ENCODE assay signal across 20 mouse cellular contexts in the genomic region with DNA sequence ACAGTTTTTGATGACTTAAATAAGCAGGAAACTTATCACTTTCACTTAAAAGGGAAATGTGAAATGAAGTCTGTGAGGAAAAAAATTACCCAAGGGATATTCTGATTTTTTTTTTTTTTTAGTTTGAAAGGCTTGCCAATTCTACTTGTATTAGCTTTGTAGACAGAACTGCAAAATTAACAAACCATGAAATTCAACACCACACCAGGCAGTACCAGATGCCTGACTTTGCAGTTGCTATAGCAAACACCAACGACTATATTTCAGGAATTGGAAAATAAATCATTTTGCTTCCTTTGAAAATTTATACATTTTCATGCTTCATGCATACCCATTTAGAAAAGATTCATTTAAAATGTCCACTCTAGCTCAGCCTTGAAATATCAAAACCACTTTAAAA.
DNase-seq lines count a peak whose midpoint lies in the region; ATAC-seq lines count a peak whose summit lies in the region.
"Had no signal": no experiment of that assay in that cellular context is flagged by ENCODE, and none has a peak within 500 bp of the region (broad histone marks: within the 10 kb centered on the region; RNA-seq: fewer than 3 reads in every experiment).

No protein-coding gene starts in this region.

- peak; percentile 34 for DNase-seq in forebrain, embryonic 14.5 days (ENCODE audit: low spot score)
- DNase-seq in forebrain, embryonic 11.5 days (ENCODE audit: low spot score): no peak
- peak; percentile 9 to 10 for DNase-seq in left cerebral cortex, postnatal 14 days (ENCODE audit: low spot score in 2 of 2)
- no peak for DNase-seq in left cerebral cortex, adult 18-20 months (ENCODE audit: low spot score in 2 of 2)
- peak; percentile 20 to 43 for DNase-seq in right cerebral cortex, postnatal 10 days (ENCODE audit: low spot score in 2 of 2)
- no peak for DNase-seq in right cerebral cortex, postnatal 4 days
- DNase-seq in thymus, postnatal 4 days: no peak
- DNase-seq in kidney, adult 9 months: no peak
- DNase-seq: adrenal gland, postnatal 10 days; cerebellum, adult 9-10 months; gastrocnemius, postnatal 25 days; heart, adult 2 months; heart, postnatal 14 days; kidney, postnatal 36 days; lung, postnatal 4 days; thymus, adult 2 months had no signal

- H3K4me2 ChIP-seq in forebrain, embryonic 14.5 days (ENCODE audit: low read length): no peak overlapping the region
- H3K4me2 ChIP-seq in forebrain, embryonic 11.5 days (ENCODE audit: low read depth, low read length, severe bottlenecking): no peak overlapping the region
- H3K4me2 ChIP-seq: heart, embryonic 13.5 days had no signal

- H3K4me1 ChIP-seq in forebrain, embryonic 14.5 days (ENCODE audit: control insufficient read depth, insufficient read depth, low read length): no peaks in the 10 kb centered on the region
- H3K4me1 ChIP-seq in forebrain, embryonic 11.5 days (replicated peaks; ENCODE audit: control insufficient read depth, insufficient read depth, low read length): no peaks in the 10 kb centered on the region
- H3K4me1 ChIP-seq: heart, embryonic 13.5 days had no signal

- no peaks in the 10 kb centered on the region for H3K9me3 ChIP-seq in forebrain, embryonic 14.5 days (replicated peaks; ENCODE audit: control insufficient read depth, low read length)
- H3K9me3 ChIP-seq in forebrain, embryonic 11.5 days (ENCODE audit: control insufficient read depth, low read length): no peaks in the 10 kb centered on the region
- H3K9me3 ChIP-seq: heart, embryonic 13.5 days had no signal

- no peaks in the 10 kb centered on the region for H3K27me3 ChIP-seq in forebrain, embryonic 14.5 days (replicated peaks; ENCODE audit: control insufficient read depth, insufficient read depth, low read length)
- H3K27me3 ChIP-seq in forebrain, embryonic 11.5 days (ENCODE audit: control insufficient read depth, insufficient read depth, low read length): no peaks in the 10 kb centered on the region
- H3K27me3 ChIP-seq: heart, embryonic 13.5 days had no signal

- no peaks in the 10 kb centered on the region for H3K36me3 ChIP-seq in forebrain, embryonic 14.5 days (ENCODE audit: control insufficient read depth, insufficient read depth, low read length)
- H3K36me3 ChIP-seq in forebrain, embryonic 11.5 days (ENCODE audit: control insufficient read depth, insufficient read depth, low read length): no peaks in the 10 kb centered on the region
- H3K36me3 ChIP-seq: heart, embryonic 13.5 days had no signal

- no peak overlapping the region for H3K27ac ChIP-seq in forebrain, embryonic 14.5 days (ENCODE audit: low read depth, low read length)
- no peak overlapping the region for H3K27ac ChIP-seq in forebrain, embryonic 11.5 days (ENCODE audit: low read depth, low read length)
- H3K27ac ChIP-seq: heart, adult 2 months; heart, embryonic 13.5 days; hindbrain, postnatal 0 days; left cerebral cortex, adult 2 months had no signal

- H3K9ac ChIP-seq in forebrain, embryonic 14.5 days (ENCODE audit: low read length): no peak overlapping the region
- no peak overlapping the region for H3K9ac ChIP-seq in forebrain, embryonic 11.5 days (ENCODE audit: low read length)
- H3K9ac ChIP-seq: heart, embryonic 13.5 days had no signal

- H3K4me3 ChIP-seq in forebrain, embryonic 14.5 days (ENCODE audit: low read depth, low read length): no peak overlapping the region
- H3K4me3 ChIP-seq in forebrain, embryonic 11.5 days (ENCODE audit: low read depth, low read length): no peak overlapping the region
- H3K4me3 ChIP-seq: heart, adult 2 months; heart, embryonic 13.5 days; left cerebral cortex, adult 2 months had no signal

- intact Hi-C loops in left cerebral cortex, postnatal 14 days (cut with DNase I): no loop called here

- WGBS in forebrain, embryonic 14.5 days: 69% methylated on average over 1 of the region's 1 CpGs
- WGBS in forebrain, embryonic 11.5 days: 67% methylated on average over 1 of the region's 1 CpGs

- no peak for ATAC-seq in forebrain, embryonic 14.5 days
- ATAC-seq in forebrain, embryonic 11.5 days (replicated peaks; ENCODE audit: low FRiP score): no peak
- ATAC-seq: hindbrain, postnatal 0 days; intestine, embryonic 16.5 days had no signal

Comparison
In these comparisons a context has a peak if more than half of its experiments do, and no peak if none do; other contexts are left out.
1. DNase-seq: peak in forebrain, embryonic 14.5 days (single experiment), left cerebral cortex, postnatal 14 days (2 of 2) and right cerebral cortex, postnatal 10 days (2 of 2); none in forebrain, embryonic 11.5 days (single experiment), left cerebral cortex, adult 18-20 months (0 of 2), right cerebral cortex, postnatal 4 days (single experiment), thymus, postnatal 4 days (single experiment) and kidney, adult 9 months (single experiment).